Mouse (Mus musculus) neural tube, embryonic 14.5 days (tissue): ENCODE data around the gene Cd36. TPM values are rescaled to one million over a fixed set of nuclear protein-coding genes. Genes with fewer than 3 reads are reported as not detected.
"Not testable (repeated sequence)": the region's sequence is repeated elsewhere in the genome, so short reads cannot be mapped to it uniquely, and the experiment has no call there.

ENCODE experiments used
- ATAC-seq: fragments of 200-750 bp; cut with Nextera tagmentation; 2 replicates; pipeline ENCODE4 v1.8.0; 2017; ENCODE audit warnings: low read depth, mild to moderate bottlenecking, moderate TSS enrichment, moderate library complexity
- H3K27ac ChIP-seq: fragments of 300-500 bp; sonication (generic); 2 replicates; pipeline ENCODE4 v1.5.1; 2014; ENCODE audit warnings: low read depth, mild to moderate bottlenecking, control low read depth, low read length, moderate library complexity, mixed read lengths
- H3K27me3 ChIP-seq: fragments of 300-500 bp; sonication (generic); 2 replicates; pipeline ENCODE4 v1.6.1; 2014; ENCODE audit warnings: low read length; ENCODE audit not compliant: control insufficient read depth, insufficient read depth
- H3K36me3 ChIP-seq: fragments of 300-500 bp; sonication (generic); 2 replicates; pipeline ENCODE4 v1.6.1; 2014; ENCODE audit warnings: low read length, mixed read lengths; ENCODE audit not compliant: control insufficient read depth, insufficient read depth
- H3K4me1 ChIP-seq: fragments of 300-500 bp; sonication (generic); 2 replicates; pipeline ENCODE4 v1.6.1; 2014; ENCODE audit warnings: low read length; ENCODE audit not compliant: control insufficient read depth, insufficient read depth
- H3K4me2 ChIP-seq: fragments of 300-500 bp; sonication (generic); 2 replicates; pipeline ENCODE4 v1.6.1; 2014; ENCODE audit warnings: mild to moderate bottlenecking, low read depth, low read length, control low read depth
- H3K4me3 ChIP-seq: fragments of 300-500 bp; sonication (generic); 2 replicates; pipeline ENCODE4 v1.5.1; 2014; ENCODE audit warnings: low read depth, low read length, control low read depth, mixed read lengths
- H3K9ac ChIP-seq: fragments of 300-500 bp; sonication (generic); replicated peaks from 2 replicates; pipeline ENCODE4 v1.6.1; 2014; ENCODE audit warnings: low read depth, mild to moderate bottlenecking, control low read depth, low read length, mixed read lengths
- H3K9me3 ChIP-seq: fragments of 300-500 bp; sonication (generic); 2 replicates; pipeline ENCODE4 v1.6.1; 2016; ENCODE audit warnings: low read length; ENCODE audit not compliant: control insufficient read depth
- WGBS: fragments of 180-500 bp; shearing (Covaris S2); extraction: QIAGEN DNeasy Blood & Tissue Kit; methylation state at CpG from one replicate; pipeline ENCODE4 v1.1.7; 2014; 5-methylcytosine and 5-hydroxymethylcytosine counted together
- polyA plus RNA-seq: library from polyadenylated mRNA; unstranded; fragments of >200 nt; fragmentation: Nextera tagmentation; extraction: Ambion mirVana; gene quantifications from 2 replicates; pipeline ENCODE4 v1.2.1, GENCODE M21; 2014

The Cd36 gene
- 0.46 and 3.1 TPM in 2 replicates for polyA plus RNA-seq

DNA sequence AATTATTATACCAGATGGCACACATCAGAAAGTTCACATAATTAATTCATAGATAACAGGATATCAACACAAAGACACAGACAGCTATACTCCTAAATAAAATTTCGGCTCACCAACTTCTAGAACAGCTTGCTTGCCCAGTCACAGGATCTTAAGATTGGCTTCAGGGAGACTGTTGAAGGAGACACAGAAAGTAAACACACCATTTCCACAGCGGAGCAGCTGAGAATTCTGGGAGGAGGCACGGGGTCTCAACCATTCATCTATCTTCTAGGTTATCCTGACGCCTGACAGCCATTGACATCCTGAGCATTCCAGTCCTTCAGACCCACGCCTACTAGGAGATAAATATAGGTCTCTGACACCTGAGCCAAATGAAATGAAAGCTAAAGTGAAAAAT, at the start of gene Cd36:
Gene Cd36, minus strand, starts transcription at position 204 of the 400 bp plus-strand sequence.
- Histone ChIP-seq H3K4me3 (no peak within 1 kb of the TSS), H3K9ac (no peak within 1 kb of the TSS), H3K4me2 (no peak within 1 kb of the TSS), H3K9me3 (no peaks in the 10 kb centered on the region), H3K4me1 (no peaks in the 10 kb centered on the region), H3K36me3 (no peaks in the 10 kb centered on the region), H3K27me3 (no peaks in the 10 kb centered on the region), H3K27ac (no peak within 1 kb of the TSS)
- 53% methylated on average over 5 of the region's 5 CpGs for WGBS
- no peak for ATAC-seq

GRCm38 (mm10) chr5:17934501-17934900, 45.9 kb upstream of the Cd36 start:
- no peak for ATAC-seq
- no peak overlapping the region for H3K4me2 ChIP-seq
- 63% methylated on average over 1 of the region's 1 CpGs for WGBS
- H3K36me3 ChIP-seq: no peaks in the 10 kb centered on the region
- H3K4me1 ChIP-seq: no peaks in the 10 kb centered on the region
- H3K9me3 ChIP-seq: no peaks in the 10 kb centered on the region
- H3K27me3 ChIP-seq: no peaks in the 10 kb centered on the region
- H3K27ac ChIP-seq: no peak overlapping the region
- no peak overlapping the region for H3K4me3 ChIP-seq
- H3K9ac ChIP-seq: no peak overlapping the region

DNA sequence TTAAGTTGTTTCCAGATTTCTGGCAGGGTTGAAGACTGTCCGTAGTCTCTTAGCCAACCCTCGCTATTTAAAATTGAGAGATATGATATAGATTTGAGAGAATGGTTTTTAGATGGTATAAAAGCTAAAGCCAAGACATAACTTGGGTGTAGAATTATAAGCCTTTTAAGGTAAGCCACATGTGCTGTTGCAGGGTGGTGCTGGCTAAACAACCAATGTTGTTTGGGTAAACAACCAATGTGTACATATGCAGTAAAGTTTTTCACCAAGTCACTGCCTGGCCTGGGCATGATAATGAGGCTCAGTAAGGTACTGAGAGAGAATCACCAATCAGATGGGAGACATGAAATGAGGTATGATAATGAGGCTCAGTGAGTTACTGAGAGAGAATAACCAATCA, 43.0 kb upstream of the Cd36 start:
- H3K27me3 ChIP-seq, ATAC-seq: not testable (repeated sequence)
- 98% methylated on average over 2 of the region's 2 CpGs for WGBS

GRCm38 (mm10) chr5:17929006-17929567, 40.5 kb upstream of the Cd36 start:
- Histone ChIP-seq H3K9me3 (no peaks in the 10 kb centered on the region), H3K9ac (no peak overlapping the region), H3K27me3 (no peaks in the 10 kb centered on the region), H3K27ac (no peak overlapping the region), H3K36me3 (no peaks in the 10 kb centered on the region), H3K4me2 (no peak overlapping the region), H3K4me3 (no peak overlapping the region), H3K4me1 (no peaks in the 10 kb centered on the region)
- 57% methylated on average over 7 of the region's 7 CpGs for WGBS
- no peak for ATAC-seq

More for the DNA sequence above, 43.0 kb upstream of the Cd36 start:
- not testable (repeated sequence) for H3K9ac ChIP-seq, H3K4me1 ChIP-seq, H3K4me2 ChIP-seq, H3K27ac ChIP-seq, H3K4me3 ChIP-seq, H3K36me3 ChIP-seq, H3K9me3 ChIP-seq

GRCm38 (mm10) chr5:17928471-17928870, 39.9 kb upstream of the Cd36 start:
- Histone ChIP-seq H3K4me3 (no peak overlapping the region), H3K36me3 (no peaks in the 10 kb centered on the region), H3K9me3 (no peaks in the 10 kb centered on the region), H3K27me3 (no peaks in the 10 kb centered on the region), H3K27ac (no peak overlapping the region), H3K9ac (no peak overlapping the region), H3K4me1 (no peaks in the 10 kb centered on the region), H3K4me2 (no peak overlapping the region)
- ATAC-seq: no peak
- WGBS: 21% methylated on average over 4 of the region's 4 CpGs

DNA sequence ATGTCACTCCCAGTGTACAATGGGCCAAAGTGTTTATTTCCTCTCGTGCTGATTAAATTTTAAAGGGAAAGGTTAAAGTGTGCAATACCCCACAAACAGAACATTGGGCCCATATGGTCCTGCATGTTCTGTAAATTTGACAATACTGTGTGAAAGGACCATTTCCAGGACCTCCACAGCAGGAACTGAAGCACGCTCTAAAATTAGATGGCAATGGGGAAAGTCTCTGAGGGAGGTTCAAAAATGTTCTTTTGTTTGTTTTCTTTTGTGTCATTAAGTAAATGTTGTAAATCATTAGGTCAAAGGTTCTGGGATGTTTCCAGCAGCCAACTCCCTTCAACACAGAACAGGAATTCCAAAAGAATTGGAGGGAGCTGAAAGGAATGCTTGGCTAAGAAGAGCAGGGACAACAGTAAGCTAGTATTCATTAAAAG, 35.5 kb upstream of the Cd36 start:
- no peak overlapping the region for H3K4me2 ChIP-seq
- H3K27ac ChIP-seq: no peak overlapping the region
- WGBS: 15% methylated on average over 2 of the region's 2 CpGs
- no peak overlapping the region for H3K9ac ChIP-seq
- no peak for ATAC-seq
- H3K36me3 ChIP-seq: no peaks in the 10 kb centered on the region
- no peak overlapping the region for H3K4me3 ChIP-seq
- H3K9me3 ChIP-seq: no peaks in the 10 kb centered on the region
- H3K27me3 ChIP-seq: no peaks in the 10 kb centered on the region
- H3K4me1 ChIP-seq: no peaks in the 10 kb centered on the region

DNA sequence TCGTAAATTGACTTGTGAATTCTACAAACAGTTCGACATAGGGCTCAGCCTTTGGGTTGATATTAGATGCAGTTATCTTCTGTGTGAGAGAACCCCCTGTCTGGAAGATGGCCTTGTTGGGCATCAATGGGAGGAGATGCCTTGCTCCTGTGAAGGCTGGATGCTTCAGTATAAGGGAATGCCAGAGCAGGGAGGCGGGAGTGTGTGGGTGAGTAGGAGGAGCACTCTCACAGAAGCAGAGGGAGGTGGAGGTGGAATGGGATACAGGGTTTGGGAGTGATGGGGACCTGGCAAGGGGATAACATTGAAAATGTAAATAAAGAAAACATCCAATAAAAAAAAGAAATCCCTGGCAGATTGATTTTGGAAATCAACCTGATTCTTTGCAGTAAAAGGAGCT, 35.0 kb upstream of the Cd36 start:
- Histone ChIP-seq H3K27me3 (no peaks in the 10 kb centered on the region), H3K4me3 (no peak overlapping the region), H3K4me1 (no peaks in the 10 kb centered on the region), H3K36me3 (no peaks in the 10 kb centered on the region), H3K9ac (no peak overlapping the region), H3K4me2 (no peak overlapping the region), H3K9me3 (no peaks in the 10 kb centered on the region), H3K27ac (no peak overlapping the region)
- no peak for ATAC-seq
- 78% methylated on average over 3 of the region's 3 CpGs for WGBS

DNA sequence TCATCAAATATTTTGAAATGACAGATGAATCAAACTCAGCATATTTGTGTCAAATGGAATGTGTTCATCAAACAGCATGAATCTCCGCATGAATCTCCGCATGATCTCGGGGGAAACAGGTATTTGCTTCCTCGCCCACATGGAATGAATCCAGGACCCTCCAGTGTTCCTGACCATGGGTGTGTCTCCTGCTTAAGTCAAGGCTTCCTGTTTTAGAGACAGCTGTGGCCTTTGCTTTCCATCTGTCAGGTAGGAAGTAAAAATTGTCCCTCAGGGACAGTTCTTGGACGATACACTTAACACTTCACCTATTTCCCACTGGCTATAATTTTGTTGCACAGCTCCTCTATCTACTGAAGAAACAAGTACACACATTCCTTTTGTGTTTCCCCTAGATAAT, 30.4 kb upstream of the Cd36 start:
- ATAC-seq: no peak
- no peaks in the 10 kb centered on the region for H3K9me3 ChIP-seq
- 81% methylated on average over 5 of the region's 5 CpGs for WGBS
- no peaks in the 10 kb centered on the region for H3K36me3 ChIP-seq
- H3K27ac ChIP-seq: no peak overlapping the region
- no peaks in the 10 kb centered on the region for H3K4me1 ChIP-seq
- H3K9ac ChIP-seq: no peak overlapping the region
- H3K4me3 ChIP-seq: no peak overlapping the region
- no peak overlapping the region for H3K4me2 ChIP-seq
- no peaks in the 10 kb centered on the region for H3K27me3 ChIP-seq

DNA sequence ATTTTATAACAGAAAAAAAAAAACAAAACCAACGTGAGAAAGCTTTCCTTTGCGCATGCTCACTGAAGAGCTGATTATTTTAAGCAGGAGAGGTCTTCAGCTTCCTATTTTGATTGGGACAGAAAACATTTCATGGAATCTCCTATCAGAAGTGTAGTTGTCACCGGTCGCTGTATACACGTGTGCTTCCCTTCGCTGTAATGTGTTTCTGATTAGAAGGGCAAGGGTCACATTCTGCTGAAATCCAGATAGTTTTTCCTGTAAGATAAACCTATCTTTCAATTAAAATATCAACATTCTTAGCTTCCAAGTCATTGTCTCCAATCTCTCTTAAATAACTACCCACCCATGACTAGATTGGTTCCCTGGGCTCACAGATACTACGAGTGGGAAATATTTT, 16.2 kb upstream of the Cd36 start:
- no peak overlapping the region for H3K4me3 ChIP-seq
- WGBS: 78% methylated on average over 7 of the region's 7 CpGs
- no peak for ATAC-seq

More for the DNA sequence above, 16.2 kb upstream of the Cd36 start:
- no peaks in the 10 kb centered on the region for H3K27me3 ChIP-seq
- no peak overlapping the region for H3K4me2 ChIP-seq
- H3K27ac ChIP-seq: no peak overlapping the region
- H3K4me1 ChIP-seq: no peaks in the 10 kb centered on the region
- H3K9me3 ChIP-seq: no peaks in the 10 kb centered on the region
- no peak overlapping the region for H3K9ac ChIP-seq
- H3K36me3 ChIP-seq: no peaks in the 10 kb centered on the region
